Mouse (Mus musculus) adrenal gland, postnatal 36 days (tissue): ENCODE results near the gene Unc79. TPM values are rescaled to one million over a fixed set of nuclear protein-coding genes. Genes with fewer than 3 reads are reported as not detected.

Experiments used
- DNase-seq, 2 experiments: peaks; one replicate each; pipeline ENCODE4 v3.0.0; 2021; ENCODE audit warnings: mixed read lengths in 1 of 2
- microRNA-seq: library from miRNA; unstranded; fragments of <30 nt; microRNA quantifications from one replicate; pipeline ENCODE4 v1.2.0, GENCODE M21; 2021
- total RNA-seq, 2 experiments: library from RNA; stranded (reverse); gene quantifications; 2 replicates each; pipeline ENCODE4 v1.2.3; 2021

Gene Unc79
- total RNA-seq, 2 experiments from 2014 or later: 6.2 TPM

GRCm38 (mm10) chr12:103205561-103205960 lies 256.9 kb downstream of the Unc79 start:
- peak; percentile 69 to 75 for DNase-seq

GRCm38 (mm10) chr12:103209581-103209980 lies 260.9 kb downstream of the Unc79 start:
- DNase-seq: peak; percentile 33 to 55

GRCm38 (mm10) chr12:103211078-103211477 lies 262.4 kb downstream of the Unc79 start:
- no peak for DNase-seq

- no peak for DNase-seq
Observed at GRCm38 (mm10) chr12:103213591-103213990, 264.9 kb downstream of the Unc79 start.

- peak; percentile 79 to 80 for DNase-seq
Observed at GRCm38 (mm10) chr12:103214270-103214669, 265.6 kb downstream of the Unc79 start.

GRCm38 (mm10) chr12:103214797-103215196 lies 266.1 kb downstream of the Unc79 start:
- DNase-seq: no peak

GRCm38 (mm10) chr12:103215877-103216610 lies 267.4 kb downstream of the Unc79 start:
- no peak for DNase-seq

GRCm38 (mm10) chr12:103223671-103224070 lies 275.0 kb downstream of the Unc79 start:
- no peak for DNase-seq

GRCm38 (mm10) chr12:103226121-103226520 lies 277.5 kb downstream of the Unc79 start:
- no peak for DNase-seq

GRCm38 (mm10) chr12:103229058-103229457 lies 280.4 kb downstream of the Unc79 start:
- peak in 1 of 2 experiments; percentile 49 for DNase-seq

Small RNA genes lying within 50 kb of the gene (microRNA-seq; reads per million reads assigned to microRNA genes)
- gene Gm44324: not detected

Other genes with a start within 250 kb of the Unc79 start
- gene Itpk1, start 243.9 kb upstream of the Unc79 start, total RNA-seq: 100 to 1,000 TPM in 1 of 2 experiments, 10 to 100 TPM in 1; 45.7 to 114 TPM
- gene Moap1, start 205.2 kb upstream of the Unc79 start, total RNA-seq: 10 to 100 TPM in 1 of 2 experiments, 1 to 10 TPM in 1; 7.7 to 15.3 TPM
- gene Tmem251, start 205.1 kb upstream of the Unc79 start, total RNA-seq: 10 to 100 TPM in 1 of 2 experiments, 1 to 10 TPM in 1; 7.0 to 10.8 TPM
- gene Gm28051, start 191.1 kb upstream of the Unc79 start, total RNA-seq: not detected
- 10 to 100 TPM; 15.5 to 15.8 TPM for gene Gon7, start 191.1 kb upstream of the Unc79 start, total RNA-seq
- gene Ubr7, start 190.9 kb upstream of the Unc79 start, total RNA-seq: 10 to 100 TPM; 34.7 to 35.7 TPM
- gene Gm20604, start 190.2 kb upstream of the Unc79 start, total RNA-seq: 1 to 10 TPM; 6.6 to 8.2 TPM
- gene Btbd7, start 70.4 kb upstream of the Unc79 start, total RNA-seq: 10 to 100 TPM; 45.8 to 55.9 TPM
- gene Cox8c, start 49.5 kb upstream of the Unc79 start, total RNA-seq: not detected